Mouse (Mus musculus): Measurements from ENCODE around the gene Yipf1. TPM values are rescaled to one million over a fixed set of nuclear protein-coding genes. Genes with fewer than 3 reads are reported as not detected.

Gene Yipf1
- polyA plus RNA-seq, 1 experiment from 2014 or later, result 68.8 TPM

GRCm38 (mm10) chr4:107318646-107319045, 4.5 kb downstream of the Yipf1 start:
- no peak for DNase-seq (ENCODE audit: low spot score)
- Histone ChIP-seq H3K27ac (no peak overlapping the region), H3K27me3 (ENCODE audit: insufficient read depth, low read length) (no peaks in the 10 kb centered on the region), H3K4me3 (replicated peaks; ENCODE audit: low read depth, low read length) (no peak overlapping the region), H3K36me3 (ENCODE audit: insufficient read depth, low read length) (peaks cover 19% of the 10 kb centered on the region; the same call in 1 of the 2 replicates), H3K4me2 (ENCODE audit: low read length) (no peak overlapping the region), H3K4me1 (replicated peaks; ENCODE audit: insufficient read depth, low read length) (no peaks in the 10 kb centered on the region), H3K9ac (ENCODE audit: low read depth, low read length) (no peak overlapping the region), H3K9me3 (replicated peaks; ENCODE audit: low read length) (no peaks in the 10 kb centered on the region)
- ATAC-seq (replicated peaks; ENCODE audit: low FRiP score, low read depth), result no peak
- TF ChIP-seq CTCF (IDR thresholded peaks at IDR 0.05; ENCODE audit: low read depth), result no peak
- 68% methylated on average over 8 of the region's 8 CpGs for WGBS

- Histone ChIP-seq H3K9me3 (replicated peaks; ENCODE audit: low read length) (no peaks in the 10 kb centered on the region), H3K4me1 (replicated peaks; ENCODE audit: insufficient read depth, low read length) (no peaks in the 10 kb centered on the region), H3K27me3 (ENCODE audit: insufficient read depth, low read length) (no peaks in the 10 kb centered on the region), H3K27ac (no peak overlapping the region), H3K4me2 (ENCODE audit: low read length) (no peak overlapping the region), H3K4me3 (replicated peaks; ENCODE audit: low read depth, low read length) (no peak overlapping the region), H3K36me3 (ENCODE audit: insufficient read depth, low read length) (peaks cover 26% of the 10 kb centered on the region; the same call in 1 of the 2 replicates), H3K9ac (ENCODE audit: low read depth, low read length) (no peak overlapping the region)
- DNase-seq (ENCODE audit: low spot score), result peak; percentile 27
- TF ChIP-seq CTCF (IDR thresholded peaks at IDR 0.05; ENCODE audit: low read depth), result no peak
- no peak for ATAC-seq (replicated peaks; ENCODE audit: low FRiP score, low read depth)
- WGBS, result 53% methylated on average over 2 of the region's 2 CpGs
These were observed 6.9 kb downstream of the Yipf1 start for GRCm38 (mm10) chr4:107321041-107321440.

- no peaks in the 10 kb centered on the region for H3K4me1 ChIP-seq (replicated peaks; ENCODE audit: insufficient read depth, low read length)
- no peak for TF ChIP-seq CTCF (IDR thresholded peaks at IDR 0.05; ENCODE audit: low read depth)
- H3K9me3 ChIP-seq (replicated peaks; ENCODE audit: low read length), result no peaks in the 10 kb centered on the region
- H3K4me3 ChIP-seq (replicated peaks; ENCODE audit: low read depth, low read length), result no peak overlapping the region
- H3K36me3 ChIP-seq (ENCODE audit: insufficient read depth, low read length), result peaks cover 23% of the 10 kb centered on the region; the same call in 1 of the 2 replicates
- 96% methylated on average over 2 of the region's 2 CpGs for WGBS
- H3K27me3 ChIP-seq (ENCODE audit: insufficient read depth, low read length), result no peaks in the 10 kb centered on the region
- ATAC-seq (replicated peaks; ENCODE audit: low FRiP score, low read depth), result no peak
- H3K27ac ChIP-seq, result no peak overlapping the region
- H3K4me2 ChIP-seq (ENCODE audit: low read length), result no peak overlapping the region
- no peak for DNase-seq (ENCODE audit: low spot score)
- no peak overlapping the region for H3K9ac ChIP-seq (ENCODE audit: low read depth, low read length)
These were observed 8.9 kb downstream of the Yipf1 start for GRCm38 (mm10) chr4:107323113-107323512.

GRCm38 (mm10) chr4:107328530-107328929, 14.4 kb downstream of the Yipf1 start:
- ATAC-seq (replicated peaks; ENCODE audit: low FRiP score, low read depth), result no peak
- 91% methylated on average over 8 of the region's 8 CpGs for WGBS
- no peaks in the 10 kb centered on the region for H3K4me1 ChIP-seq (replicated peaks; ENCODE audit: insufficient read depth, low read length)

GRCm38 (mm10) chr4:107333514-107333913, 19.4 kb downstream of the Yipf1 start:
- no peaks in the 10 kb centered on the region for H3K9me3 ChIP-seq (replicated peaks; ENCODE audit: low read length)
- no peaks in the 10 kb centered on the region for H3K4me1 ChIP-seq (replicated peaks; ENCODE audit: insufficient read depth, low read length)
- H3K9ac ChIP-seq (ENCODE audit: low read depth, low read length), result no peak overlapping the region
- TF ChIP-seq CTCF (IDR thresholded peaks at IDR 0.05; ENCODE audit: low read depth), result peak; percentile 31; the same call in 1 of the 2 replicates
- no peak overlapping the region for H3K27ac ChIP-seq
- H3K36me3 ChIP-seq (ENCODE audit: insufficient read depth, low read length), result no peaks in the 10 kb centered on the region
- DNase-seq (ENCODE audit: low spot score), result no peak
- no peak for ATAC-seq (replicated peaks; ENCODE audit: low FRiP score, low read depth)
- 95% methylated on average over 4 of the region's 4 CpGs for WGBS
- no peak overlapping the region for H3K4me3 ChIP-seq (replicated peaks; ENCODE audit: low read depth, low read length)
- no peaks in the 10 kb centered on the region for H3K27me3 ChIP-seq (ENCODE audit: insufficient read depth, low read length)
- H3K4me2 ChIP-seq (ENCODE audit: low read length), result no peak overlapping the region

More at GRCm38 (mm10) chr4:107328530-107328929, 14.4 kb downstream of the Yipf1 start:
- DNase-seq (ENCODE audit: low spot score), result no peak
- H3K36me3 ChIP-seq (ENCODE audit: insufficient read depth, low read length), result peaks cover 6% of the 10 kb centered on the region; the same call in 1 of the 2 replicates
- TF ChIP-seq CTCF (IDR thresholded peaks at IDR 0.05; ENCODE audit: low read depth), result no peak
- H3K9me3 ChIP-seq (replicated peaks; ENCODE audit: low read length), result no peaks in the 10 kb centered on the region
- no peak overlapping the region for H3K9ac ChIP-seq (ENCODE audit: low read depth, low read length)
- H3K4me2 ChIP-seq (ENCODE audit: low read length), result no peak overlapping the region
- H3K27me3 ChIP-seq (ENCODE audit: insufficient read depth, low read length), result no peaks in the 10 kb centered on the region
- no peak overlapping the region for H3K4me3 ChIP-seq (replicated peaks; ENCODE audit: low read depth, low read length)
- no peak overlapping the region for H3K27ac ChIP-seq

- no peak overlapping the region for H3K9ac ChIP-seq (ENCODE audit: low read depth, low read length)
- H3K9me3 ChIP-seq (replicated peaks; ENCODE audit: low read length), result no peaks in the 10 kb centered on the region
- peak; percentile 52 for DNase-seq (ENCODE audit: low spot score)
- H3K4me2 ChIP-seq (ENCODE audit: low read length), result no peak overlapping the region
- 28% methylated on average over 8 of the region's 8 CpGs for WGBS
- no peak overlapping the region for H3K4me3 ChIP-seq (replicated peaks; ENCODE audit: low read depth, low read length)
- no peaks in the 10 kb centered on the region for H3K4me1 ChIP-seq (replicated peaks; ENCODE audit: insufficient read depth, low read length)
- no peak overlapping the region for H3K27ac ChIP-seq
- no peak for ATAC-seq (replicated peaks; ENCODE audit: low FRiP score, low read depth)
- no peaks in the 10 kb centered on the region for H3K27me3 ChIP-seq (ENCODE audit: insufficient read depth, low read length)
- H3K36me3 ChIP-seq (ENCODE audit: insufficient read depth, low read length), result no peaks in the 10 kb centered on the region; the same call in 1 of the 2 replicates
- TF ChIP-seq CTCF (IDR thresholded peaks at IDR 0.05; ENCODE audit: low read depth), result no peak
These were observed 22.2 kb downstream of the Yipf1 start for GRCm38 (mm10) chr4:107336356-107336755.

- Histone ChIP-seq H3K4me2 (ENCODE audit: low read length) (no peak overlapping the region), H3K9ac (ENCODE audit: low read depth, low read length) (no peak overlapping the region), H3K27ac (no peak overlapping the region), H3K9me3 (replicated peaks; ENCODE audit: low read length) (no peaks in the 10 kb centered on the region), H3K36me3 (ENCODE audit: insufficient read depth, low read length) (no peaks in the 10 kb centered on the region; the same call in 1 of the 2 replicates), H3K4me3 (replicated peaks; ENCODE audit: low read depth, low read length) (no peak overlapping the region), H3K4me1 (replicated peaks; ENCODE audit: insufficient read depth, low read length) (no peaks in the 10 kb centered on the region), H3K27me3 (ENCODE audit: insufficient read depth, low read length) (no peaks in the 10 kb centered on the region)
- WGBS, result 86% methylated on average over 5 of the region's 5 CpGs
- DNase-seq (ENCODE audit: low spot score), result no peak
- TF ChIP-seq CTCF (IDR thresholded peaks at IDR 0.05; ENCODE audit: low read depth), result no peak
- ATAC-seq (replicated peaks; ENCODE audit: low FRiP score, low read depth), result no peak
These were observed 23.3 kb downstream of the Yipf1 start for GRCm38 (mm10) chr4:107337455-107337854.
